Mouse (Mus musculus): ENCODE data around the gene Pde2a.

The Pde2a gene

GRCm38 (mm10) chr7:101474399-101474811, 52.9 kb downstream of the Pde2a start:
- no peak for DNase-seq (ENCODE audit: low spot score)

GRCm38 (mm10) chr7:101476028-101476427, 54.5 kb downstream of the Pde2a start:
- no peak for DNase-seq (ENCODE audit: low spot score)

GRCm38 (mm10) chr7:101476493-101476892, 55.0 kb downstream of the Pde2a start:
- no peak for DNase-seq (ENCODE audit: low spot score)

DNA sequence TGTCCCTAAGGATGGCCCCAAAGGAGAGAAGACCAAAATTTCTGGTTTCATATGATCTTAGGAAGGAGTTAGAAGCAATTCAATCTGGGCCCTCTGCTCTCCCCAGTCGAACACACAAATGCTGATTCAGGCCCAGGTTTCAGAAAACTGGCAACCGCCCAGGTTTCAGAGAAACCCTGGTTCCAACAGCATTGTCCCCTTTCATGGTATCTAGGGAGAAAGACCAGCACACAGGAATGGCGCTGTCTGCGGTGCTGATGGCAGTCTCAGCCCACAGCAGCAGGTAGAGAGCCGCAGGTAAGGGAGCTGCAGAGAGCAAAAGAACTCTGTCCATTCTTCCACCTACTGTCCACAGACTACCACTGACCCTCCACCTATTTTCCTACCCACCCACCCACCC, 55.7 kb downstream of the Pde2a start:
- no peak for DNase-seq (ENCODE audit: low spot score)

GRCm38 (mm10) chr7:101478099-101478498, 56.6 kb downstream of the Pde2a start:
- no peak for DNase-seq (ENCODE audit: low spot score)

DNA sequence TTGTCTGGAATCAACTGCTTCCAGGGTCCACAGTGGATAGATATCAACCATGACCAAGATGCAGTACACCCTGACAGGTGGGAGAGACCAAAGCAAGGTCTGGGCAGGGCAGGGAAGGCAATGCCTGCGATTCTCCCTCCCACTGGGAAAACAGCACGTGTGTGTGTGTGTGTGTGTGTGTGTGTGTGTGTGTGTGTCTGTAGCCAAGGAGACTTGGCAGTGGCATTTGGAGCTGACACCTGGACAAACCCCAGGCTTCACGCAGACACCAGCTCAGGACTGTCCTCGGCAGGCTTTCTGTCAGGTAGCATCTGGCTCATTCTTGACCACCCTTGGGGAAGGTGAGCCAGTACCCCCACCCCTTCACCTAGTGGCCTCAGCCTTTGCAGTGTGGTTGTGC, 58.4 kb downstream of the Pde2a start:
- no peak for DNase-seq (ENCODE audit: low spot score)

GRCm38 (mm10) chr7:101480671-101481070, 59.2 kb downstream of the Pde2a start:
- DNase-seq (ENCODE audit: low spot score) = no peak

DNA sequence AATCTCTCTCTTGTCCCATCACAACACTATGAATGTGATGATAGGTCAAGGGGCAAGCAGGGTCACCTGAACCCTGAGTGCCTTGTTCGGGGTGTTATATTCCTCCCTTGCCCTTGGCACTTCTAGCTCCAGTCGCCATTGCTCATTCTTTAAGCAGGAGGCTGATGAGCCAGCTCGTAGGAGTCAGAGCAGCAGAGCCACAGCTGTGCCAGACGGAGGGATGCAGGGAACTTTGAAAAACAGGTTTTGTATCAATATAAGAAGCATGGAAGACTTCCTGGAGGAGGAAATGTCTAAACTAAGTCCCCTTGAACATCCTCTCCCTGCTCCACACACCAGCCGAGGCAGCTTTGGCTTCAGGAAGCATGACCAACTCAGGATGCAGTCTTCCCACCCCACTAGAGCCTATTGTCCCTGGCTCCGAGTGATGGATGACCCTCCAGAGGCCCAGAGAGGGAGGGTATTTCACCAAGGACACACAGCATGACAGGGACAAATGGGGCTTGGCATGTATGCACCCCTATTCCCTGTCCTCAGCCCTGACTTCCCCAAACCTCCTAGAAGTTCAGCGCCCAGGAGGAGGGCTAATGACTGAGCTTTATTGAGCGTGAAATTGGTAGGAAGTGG, 60.5 kb downstream of the Pde2a start:
- no peak for DNase-seq (ENCODE audit: low spot score)

DNA sequence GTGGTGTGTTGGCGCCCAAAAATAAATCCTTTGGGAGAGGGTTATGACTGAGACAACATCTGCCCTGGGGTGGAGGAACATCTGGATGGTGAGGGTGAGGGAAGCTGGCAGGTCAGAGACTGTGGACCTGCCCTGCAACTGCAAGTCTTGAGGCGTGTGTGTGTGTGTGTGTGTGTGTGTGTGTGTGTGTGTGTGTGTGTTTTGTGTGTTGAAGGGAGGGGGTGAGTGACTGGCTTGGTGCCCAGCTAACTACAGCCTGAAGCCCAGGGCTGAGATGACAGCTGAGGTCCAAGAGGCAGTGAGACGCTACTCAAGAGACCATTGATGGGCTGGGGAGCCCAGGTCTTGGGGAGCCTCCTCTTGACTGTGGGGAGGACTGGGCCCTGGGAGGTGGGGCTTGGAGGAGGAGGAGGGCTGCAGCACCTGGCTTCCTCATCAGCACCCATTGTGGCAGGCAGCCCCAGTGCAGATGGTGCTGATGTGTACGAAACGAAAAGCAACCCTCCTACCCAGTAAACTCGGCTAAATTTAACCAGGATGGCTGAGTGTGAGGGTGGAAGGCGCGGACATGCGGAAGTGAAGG, 61.1 kb downstream of the Pde2a start:
- DNase-seq (ENCODE audit: low spot score) = no peak

- DNase-seq (ENCODE audit: low spot score) = no peak
Measured at GRCm38 (mm10) chr7:101483498-101484115, 62.1 kb downstream of the Pde2a start.

- DNase-seq (ENCODE audit: low spot score) = no peak
Measured at GRCm38 (mm10) chr7:101487102-101487501, 65.6 kb downstream of the Pde2a start.

- no peak for DNase-seq (ENCODE audit: low spot score)
Measured at GRCm38 (mm10) chr7:101490952-101491351, 69.5 kb downstream of the Pde2a start.

GRCm38 (mm10) chr7:101498385-101498784, 76.9 kb downstream of the Pde2a start:
- no peak for DNase-seq (ENCODE audit: low spot score)

- no peak for DNase-seq (ENCODE audit: low spot score)
Measured at GRCm38 (mm10) chr7:101499251-101499650, 77.8 kb downstream of the Pde2a start.

GRCm38 (mm10) chr7:101499701-101500100, 78.2 kb downstream of the Pde2a start:
- DNase-seq (ENCODE audit: low spot score) = no peak

GRCm38 (mm10) chr7:101501236-101501635, 79.7 kb downstream of the Pde2a start:
- DNase-seq (ENCODE audit: low spot score) = no peak

GRCm38 (mm10) chr7:101501675-101502074, 80.2 kb downstream of the Pde2a start:
- no peak for DNase-seq (ENCODE audit: low spot score)

GRCm38 (mm10) chr7:101503351-101503750, 81.9 kb downstream of the Pde2a start:
- DNase-seq (ENCODE audit: low spot score) = peak; percentile 13

DNA sequence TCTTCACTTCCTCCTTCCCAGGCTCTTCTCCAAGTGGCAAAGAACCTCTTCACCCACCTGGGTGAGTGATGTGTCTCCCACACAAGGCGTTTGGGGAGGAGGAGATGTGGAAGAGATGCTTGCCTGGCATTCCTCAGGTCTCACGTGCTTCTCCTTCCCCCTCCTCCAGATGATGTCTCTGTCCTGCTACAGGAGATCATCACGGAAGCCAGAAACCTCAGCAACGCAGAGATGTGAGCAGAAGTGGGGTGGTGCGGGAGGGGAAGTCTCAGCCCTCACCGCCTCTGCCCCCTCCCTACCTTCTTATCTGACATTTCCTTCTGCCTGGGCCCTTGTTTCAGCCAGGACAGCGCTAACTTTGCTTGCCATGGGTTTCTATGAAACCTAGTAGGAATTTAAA, 82.3 kb downstream of the Pde2a start:
- no peak for DNase-seq (ENCODE audit: low spot score)

DNA sequence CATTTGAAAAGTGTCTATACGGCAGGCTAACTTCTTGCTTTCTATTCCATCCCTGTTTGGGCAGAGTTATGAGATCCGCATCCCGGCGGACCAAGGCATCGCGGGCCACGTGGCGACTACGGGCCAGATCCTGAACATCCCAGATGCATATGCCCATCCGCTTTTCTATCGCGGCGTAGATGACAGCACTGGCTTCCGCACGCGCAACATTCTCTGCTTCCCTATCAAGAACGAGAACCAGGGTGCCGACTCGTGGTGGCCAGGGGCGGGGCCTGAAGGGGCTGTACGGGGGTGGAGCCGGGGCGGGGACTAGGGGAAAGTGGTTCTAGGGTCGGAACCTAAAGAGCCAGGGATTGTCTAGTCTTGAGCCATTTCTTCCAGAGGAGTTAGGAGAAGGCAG, 83.0 kb downstream of the Pde2a start:
- peak; percentile 20 for DNase-seq (ENCODE audit: low spot score)

GRCm38 (mm10) chr7:101509212-101509611, 87.7 kb downstream of the Pde2a start:
- DNase-seq (ENCODE audit: low spot score) = no peak

DNA sequence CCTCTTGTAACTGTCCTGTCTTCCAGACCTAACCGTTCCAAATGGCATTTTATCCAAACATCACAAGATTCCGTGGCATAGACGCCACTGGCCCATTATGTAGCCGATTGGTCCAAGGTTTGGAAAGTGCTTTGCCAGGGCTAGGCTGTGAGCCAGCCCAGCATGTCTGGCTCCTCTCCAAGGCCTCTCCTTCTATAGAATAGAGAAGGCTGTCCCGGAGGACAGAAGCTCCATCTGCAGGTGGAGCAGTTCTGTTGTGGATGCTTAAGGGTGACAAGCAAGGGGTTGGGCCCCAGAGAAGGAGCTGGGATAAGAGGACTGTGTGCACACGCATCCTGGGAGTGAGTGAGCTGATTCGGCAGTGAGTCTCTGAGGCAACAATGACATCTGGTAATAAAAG, 92.2 kb downstream of the Pde2a start:
- no peak for DNase-seq (ENCODE audit: low spot score)

DNA sequence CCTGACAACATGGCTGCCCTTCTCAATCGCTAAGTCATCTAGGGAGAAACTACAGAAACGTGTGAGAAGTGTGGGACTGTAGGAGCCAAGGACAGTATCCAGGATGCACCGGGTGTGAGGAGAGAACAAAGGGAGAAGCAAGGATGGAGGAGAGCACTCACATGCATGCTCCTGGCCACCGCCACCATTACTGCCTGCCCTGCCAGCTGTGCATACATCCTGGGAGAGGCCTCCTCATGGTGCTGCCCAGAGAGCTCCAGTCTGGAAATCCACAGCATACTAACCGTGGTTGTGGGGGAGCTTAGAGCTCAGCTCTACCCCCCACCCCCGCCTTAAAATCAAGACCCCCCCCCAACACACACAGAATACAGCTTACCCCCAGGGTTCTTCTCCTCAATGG, 93.3 kb downstream of the Pde2a start:
- DNase-seq (ENCODE audit: low spot score) = no peak

GRCm38 (mm10) chr7:101515295-101515694, 93.8 kb downstream of the Pde2a start:
- no peak for DNase-seq (ENCODE audit: low spot score)

Measured in yolk sac, embryonic 10.5 days (tissue).